Mouse (Mus musculus) adrenal gland, postnatal 0 days (tissue): ENCODE data around the gene Slc41a3. TPM values are rescaled to one million over a fixed set of nuclear protein-coding genes. Genes with fewer than 3 reads are reported as not detected.

Source experiments
- microRNA-seq: library from miRNA; unstranded; fragments of <30 nt; microRNA quantifications from one replicate; pipeline ENCODE4, GENCODE M21; 2016; ENCODE audit warnings: borderline replicate concordance; ENCODE audit not compliant: insufficient number of aligned reads
- polyA plus RNA-seq: library from polyadenylated mRNA; unstranded; fragments of >200 nt; fragmentation: Nextera tagmentation; extraction: Ambion mirVana; gene quantifications from 2 replicates; pipeline ENCODE4 v1.2.1, GENCODE M21; 2015

Gene Slc41a3
- polyA plus RNA-seq = 16.3 and 32.5 TPM in 2 replicates

GRCm38 (mm10) chr6:90604533-90605297 is at the start of gene Slc41a3:
Gene Slc41a3, plus strand, starts transcription at chr6:90604725.

Small RNA genes within 50 kb of the gene (microRNA-seq; reads per million reads assigned to microRNA genes)
- not detected for gene Gm24816

Other genes starting within 250 kb of the Slc41a3 start
- 8.4 and 8.5 TPM in 2 replicates for gene Zxdc, start 235.2 kb upstream of the Slc41a3 start, polyA plus RNA-seq
- gene Cfap100, start 175.9 kb upstream of the Slc41a3 start, polyA plus RNA-seq = 0.03 TPM in 1 of 2 replicates, not detected in the other
- 9.5 and 12.2 TPM in 2 replicates for gene Klf15, start 142.1 kb upstream of the Slc41a3 start, polyA plus RNA-seq
- gene Aldh1l1, start 118.3 kb upstream of the Slc41a3 start, polyA plus RNA-seq = 28.0 and 87.2 TPM in 2 replicates